Mouse (Mus musculus) stomach, embryonic 15.5 days (tissue): ENCODE results near the gene Cdk2ap2. TPM values are rescaled to one million over a fixed set of nuclear protein-coding genes. Genes with fewer than 3 reads are reported as not detected.

Experiments used
- ATAC-seq: fragments of 200-750 bp; cut with Nextera tagmentation; 2 replicates; pipeline ENCODE4 v1.8.0; 2017; ENCODE audit warnings: low read depth, moderate number of reproducible peaks, moderate TSS enrichment; ENCODE audit not compliant: insufficient read depth, low FRiP score
- H3K27ac ChIP-seq: fragments of 300-500 bp; sonication (generic); 2 replicates; pipeline ENCODE4 v1.5.1; 2015; ENCODE audit warnings: mild to moderate bottlenecking, inconsistent platforms
- H3K27me3 ChIP-seq: fragments of 300-500 bp; sonication (generic); replicated peaks from 2 replicates; pipeline ENCODE4 v1.6.1; 2015; ENCODE audit warnings: inconsistent platforms
- H3K36me3 ChIP-seq: fragments of 300-500 bp; sonication (generic); 2 replicates; pipeline ENCODE4 v1.6.1; 2015; ENCODE audit warnings: inconsistent platforms
- H3K4me1 ChIP-seq: fragments of 300-500 bp; sonication (generic); 2 replicates; pipeline ENCODE4 v1.6.1; 2015; ENCODE audit warnings: inconsistent platforms
- H3K4me2 ChIP-seq: fragments of 300-500 bp; sonication (generic); 2 replicates; pipeline ENCODE4 v1.6.1; 2015; ENCODE audit warnings: mild to moderate bottlenecking, inconsistent platforms
- H3K4me3 ChIP-seq: fragments of 300-500 bp; sonication (generic); replicated peaks from 2 replicates; pipeline ENCODE4 v1.5.1; 2015; ENCODE audit warnings: inconsistent platforms
- H3K9ac ChIP-seq: fragments of 300-500 bp; sonication (generic); 2 replicates; pipeline ENCODE4 v1.6.1; 2015; ENCODE audit warnings: inconsistent platforms
- H3K9me3 ChIP-seq: fragments of 300-500 bp; sonication (generic); 2 replicates; pipeline ENCODE4 v1.6.1; 2016; ENCODE audit warnings: inconsistent platforms
- WGBS: fragments of 180-500 bp; shearing (Covaris S2); methylation state at CpG from one replicate; pipeline ENCODE4 v1.1.7; 2015; 5-methylcytosine and 5-hydroxymethylcytosine counted together
- polyA plus RNA-seq: library from polyadenylated mRNA; unstranded; fragments of >200 nt; fragmentation: Nextera tagmentation; extraction: Ambion mirVana; gene quantifications from 2 replicates; pipeline ENCODE4 v1.2.1, GENCODE M21; 2015

Gene Cdk2ap2
- polyA plus RNA-seq, 1 experiment from 2014 or later, result 121 TPM

DNA sequence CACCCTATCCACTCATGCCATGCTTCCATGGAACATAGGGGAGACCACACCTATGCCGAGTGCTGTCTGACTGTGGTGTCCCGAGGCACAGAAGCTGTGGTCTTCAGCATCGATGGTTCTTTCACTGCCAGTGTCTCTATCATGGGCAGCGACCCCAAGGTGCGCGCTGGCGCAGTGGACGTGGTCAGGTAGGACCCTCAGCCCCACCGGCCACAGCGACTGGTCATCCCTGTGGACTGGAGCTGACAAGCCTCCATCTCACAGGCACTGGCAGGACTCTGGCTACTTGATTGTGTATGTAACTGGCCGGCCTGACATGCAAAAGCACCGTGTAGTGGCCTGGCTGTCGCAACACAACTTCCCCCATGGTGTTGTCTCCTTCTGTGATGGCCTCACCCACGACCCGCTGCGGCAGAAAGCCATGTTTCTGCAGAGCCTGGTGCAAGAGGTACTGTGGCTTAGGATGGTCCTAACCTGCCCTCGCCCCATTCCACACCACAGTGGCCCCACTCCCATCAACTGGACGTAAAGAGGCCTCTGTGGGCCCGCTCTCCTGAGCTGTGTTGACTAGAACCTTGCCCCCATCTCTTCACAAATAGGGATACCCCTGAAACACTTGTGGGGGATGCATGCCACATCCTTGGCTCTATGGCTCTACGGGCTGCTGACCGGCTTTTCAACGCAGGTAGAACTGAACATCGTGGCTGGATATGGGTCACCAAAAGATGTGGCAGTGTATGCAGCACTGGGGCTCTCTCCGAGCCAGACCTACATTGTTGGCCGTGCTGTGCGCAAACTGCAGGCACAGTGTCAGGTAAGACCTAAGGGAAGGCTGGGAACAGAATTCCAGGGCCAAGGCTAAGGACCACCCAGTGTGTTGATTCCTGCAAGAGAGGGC lies 15.3 kb downstream of the Cdk2ap2 start:
- Histone ChIP-seq H3K9ac (no peak overlapping the region), H3K9me3 (no peaks in the 10 kb centered on the region), H3K4me3 (no peak overlapping the region), H3K27ac (no peak overlapping the region; the same call in 1 of the 2 replicates), H3K4me1 (peaks cover 10% of the 10 kb centered on the region), H3K36me3 (peaks cover 27% of the 10 kb centered on the region), H3K4me2 (no peak overlapping the region), H3K27me3 (no peaks in the 10 kb centered on the region)
- 92% methylated on average over 26 of the region's 26 CpGs for WGBS
- ATAC-seq, result no peak

- peak; percentile 34; the same call in 1 of the 2 replicates for ATAC-seq
- Histone ChIP-seq H3K4me2 (no peak overlapping the region), H3K9me3 (no peaks in the 10 kb centered on the region), H3K27ac (peak overlapping the region; percentile 31; the same call in 1 of the 2 replicates), H3K36me3 (peaks cover 31% of the 10 kb centered on the region), H3K4me1 (peaks cover 10% of the 10 kb centered on the region), H3K27me3 (no peaks in the 10 kb centered on the region), H3K9ac (no peak overlapping the region), H3K4me3 (no peak overlapping the region)
- 60% methylated on average over 13 of the region's 13 CpGs for WGBS
These were observed 16.3 kb downstream of the Cdk2ap2 start for GRCm38 (mm10) chr19:4113186-4113805.

GRCm38 (mm10) chr19:4113806-4114230 lies 16.8 kb downstream of the Cdk2ap2 start:
- H3K9ac ChIP-seq, result no peak overlapping the region
- peaks cover 32% of the 10 kb centered on the region for H3K36me3 ChIP-seq
- H3K27me3 ChIP-seq, result no peaks in the 10 kb centered on the region
- ATAC-seq, result peak; percentile 56; the same call in 1 of the 2 replicates
- no peak overlapping the region; the same call in 1 of the 2 replicates for H3K4me2 ChIP-seq
- peaks cover 10% of the 10 kb centered on the region for H3K4me1 ChIP-seq
- H3K4me3 ChIP-seq, result no peak overlapping the region
- H3K27ac ChIP-seq, result peak overlapping the region; percentile 31; the same call in 1 of the 2 replicates
- H3K9me3 ChIP-seq, result no peaks in the 10 kb centered on the region
- 26% methylated on average over 5 of the region's 5 CpGs for WGBS

DNA sequence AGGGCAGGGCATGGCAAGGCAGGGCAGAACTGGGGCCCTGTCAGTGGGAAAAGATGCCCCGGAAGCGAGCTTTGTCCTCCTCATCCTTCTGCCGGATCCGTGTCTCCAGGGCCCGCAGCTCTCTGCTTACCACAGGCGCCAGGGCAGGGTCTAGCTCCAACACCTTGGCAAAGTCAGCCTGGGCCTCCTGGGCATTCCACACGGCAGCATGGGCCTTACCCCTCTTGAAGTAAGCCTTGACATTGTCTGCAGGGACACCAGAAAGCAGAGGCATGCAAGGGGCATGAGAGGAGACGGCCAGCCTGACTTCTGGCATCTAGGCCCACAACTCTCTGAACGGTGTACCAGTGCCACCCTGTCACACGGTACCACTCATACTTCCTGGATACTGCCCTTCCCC lies 17.6 kb downstream of the Cdk2ap2 start:
- no peak overlapping the region for H3K9ac ChIP-seq
- H3K27me3 ChIP-seq, result no peaks in the 10 kb centered on the region
- H3K9me3 ChIP-seq, result no peaks in the 10 kb centered on the region
- 89% methylated on average over 10 of the region's 10 CpGs for WGBS
- no peak overlapping the region for H3K4me2 ChIP-seq
- H3K4me3 ChIP-seq, result no peak overlapping the region
- peaks cover 32% of the 10 kb centered on the region for H3K36me3 ChIP-seq
- no peak for ATAC-seq
- peaks cover 10% of the 10 kb centered on the region for H3K4me1 ChIP-seq
- H3K27ac ChIP-seq, result no peak overlapping the region

DNA sequence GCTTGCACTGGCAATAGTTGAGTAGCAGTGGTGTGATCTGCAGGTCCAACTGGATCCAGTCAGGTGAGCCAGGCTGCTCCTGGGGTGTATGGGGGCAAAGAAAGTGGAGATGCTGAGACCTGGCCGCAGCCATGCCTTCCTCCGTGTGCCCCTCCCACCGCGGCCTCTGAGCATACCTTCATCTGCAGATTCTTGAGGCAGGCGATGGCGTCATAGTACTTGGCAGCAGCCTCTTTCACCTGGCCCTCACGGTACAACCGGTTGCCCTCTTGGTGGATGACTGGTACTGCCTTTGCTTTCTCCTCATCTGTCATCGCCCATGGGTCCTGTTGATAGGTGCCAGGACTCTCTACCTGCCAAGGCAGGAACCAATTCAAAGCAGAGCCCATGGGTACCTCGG lies 18.2 kb downstream of the Cdk2ap2 start:
- H3K4me1 ChIP-seq, result peaks cover 12% of the 10 kb centered on the region
- H3K36me3 ChIP-seq, result peaks cover 32% of the 10 kb centered on the region
- WGBS, result 95% methylated on average over 10 of the region's 10 CpGs

GRCm38 (mm10) chr19:4115816-4116215 lies 18.8 kb downstream of the Cdk2ap2 start:
- peaks cover 32% of the 10 kb centered on the region for H3K36me3 ChIP-seq
- no peak overlapping the region for H3K4me3 ChIP-seq
- H3K27me3 ChIP-seq, result no peaks in the 10 kb centered on the region
- WGBS, result 86% methylated on average over 11 of the region's 11 CpGs
- no peak overlapping the region for H3K9ac ChIP-seq
- H3K4me2 ChIP-seq, result no peak overlapping the region
- H3K4me1 ChIP-seq, result peaks cover 18% of the 10 kb centered on the region
- no peaks in the 10 kb centered on the region for H3K9me3 ChIP-seq
- H3K27ac ChIP-seq, result no peak overlapping the region
- no peak for ATAC-seq

More for the DNA sequence above, 18.2 kb downstream of the Cdk2ap2 start:
- H3K4me2 ChIP-seq, result no peak overlapping the region
- H3K4me3 ChIP-seq, result no peak overlapping the region
- no peaks in the 10 kb centered on the region for H3K27me3 ChIP-seq
- no peaks in the 10 kb centered on the region for H3K9me3 ChIP-seq
- H3K27ac ChIP-seq, result no peak overlapping the region
- no peak for ATAC-seq
- no peak overlapping the region for H3K9ac ChIP-seq

DNA sequence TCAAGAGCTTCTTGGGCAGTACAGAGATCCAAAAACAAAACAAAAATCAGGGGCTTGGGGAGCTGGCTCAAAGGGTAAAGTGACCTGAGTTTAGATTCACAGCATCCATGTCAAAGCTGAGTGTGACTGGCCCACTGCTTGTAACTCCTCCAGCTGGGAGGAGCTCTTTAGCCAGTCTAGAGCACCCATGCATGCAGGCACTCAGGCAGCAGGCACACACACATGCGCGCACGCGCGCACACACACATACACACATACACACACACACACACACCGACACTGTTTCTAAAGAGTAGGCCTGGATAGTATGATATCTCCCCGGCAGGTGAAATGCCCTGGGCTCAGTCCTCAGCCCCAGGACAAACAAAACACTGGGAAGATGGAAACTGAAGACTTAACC lies 20.0 kb downstream of the Cdk2ap2 start:
- no peak for ATAC-seq
- H3K9ac ChIP-seq, result no peak overlapping the region
- 96% methylated on average over 7 of the region's 7 CpGs for WGBS
- no peaks in the 10 kb centered on the region for H3K9me3 ChIP-seq
- no peaks in the 10 kb centered on the region for H3K27me3 ChIP-seq
- no peak overlapping the region for H3K27ac ChIP-seq
- H3K4me1 ChIP-seq, result peaks cover 21% of the 10 kb centered on the region
- H3K4me2 ChIP-seq, result no peak overlapping the region
- no peak overlapping the region for H3K4me3 ChIP-seq
- H3K36me3 ChIP-seq, result peaks cover 32% of the 10 kb centered on the region

DNA sequence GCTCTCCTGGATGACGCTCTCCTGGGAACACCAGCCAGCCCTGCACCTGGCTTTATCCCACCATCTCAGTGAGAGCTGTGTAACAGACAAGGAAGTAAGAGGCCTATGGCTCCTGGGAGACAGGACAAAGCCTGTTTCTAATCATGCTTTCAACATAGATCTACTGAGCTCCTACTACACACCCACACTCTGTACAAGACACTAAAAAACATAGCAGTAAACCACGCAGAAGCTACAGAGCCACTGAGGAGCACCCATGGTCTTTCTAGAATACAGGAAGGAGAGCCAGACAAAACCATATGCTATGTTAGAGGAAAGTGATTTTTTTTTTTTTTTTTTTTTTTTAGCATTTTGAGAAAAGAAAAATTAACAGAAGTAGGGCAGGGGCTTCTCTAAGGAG lies 21.4 kb downstream of the Cdk2ap2 start:
- Histone ChIP-seq H3K4me2 (no peak overlapping the region), H3K27ac (no peak overlapping the region), H3K27me3 (no peaks in the 10 kb centered on the region), H3K9me3 (no peaks in the 10 kb centered on the region), H3K4me1 (peaks cover 18% of the 10 kb centered on the region), H3K36me3 (peaks cover 29% of the 10 kb centered on the region), H3K9ac (no peak overlapping the region), H3K4me3 (no peak overlapping the region)
- ATAC-seq, result no peak
- WGBS, result 96% methylated on average over 2 of the region's 2 CpGs

DNA sequence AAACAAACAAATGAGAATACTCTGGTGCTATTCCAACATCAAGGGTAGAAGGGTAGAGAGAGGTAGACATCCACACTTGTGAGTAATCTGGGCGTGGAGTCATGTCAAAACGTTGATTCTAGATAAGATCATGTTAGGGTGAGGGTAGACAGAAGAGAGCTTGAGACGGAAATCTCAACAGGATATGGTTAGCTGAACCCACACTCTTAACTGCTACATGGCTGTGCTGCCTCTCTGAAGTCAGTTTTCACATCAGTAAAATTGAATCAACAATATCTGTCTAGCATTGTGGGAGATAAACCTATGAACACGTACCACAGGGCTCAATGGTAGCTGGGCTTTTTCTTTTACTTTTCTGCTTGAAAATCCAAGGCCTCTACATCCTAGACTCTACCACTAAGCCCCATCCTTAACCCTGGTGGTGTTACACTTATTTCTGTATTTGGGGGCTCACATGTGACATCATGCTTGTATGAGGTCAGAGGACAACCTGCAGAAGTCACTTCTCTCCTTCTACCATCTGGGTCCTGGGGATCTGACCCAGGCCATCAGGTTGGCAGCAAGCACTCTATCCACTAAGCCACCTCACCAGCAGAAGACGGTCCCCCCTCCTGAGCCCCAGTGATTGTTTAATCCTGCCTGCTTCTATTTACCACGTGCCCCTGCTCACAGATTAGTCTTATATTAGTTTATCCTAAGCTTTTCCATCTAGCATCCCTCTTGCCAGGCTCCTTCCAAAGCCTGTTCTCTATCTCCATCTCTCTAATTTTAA lies 22.9 kb downstream of the Cdk2ap2 start:
- no peak for ATAC-seq
- Histone ChIP-seq H3K27ac (no peak overlapping the region), H3K36me3 (peaks cover 17% of the 10 kb centered on the region), H3K4me1 (peaks cover 14% of the 10 kb centered on the region; the same call in 1 of the 2 replicates), H3K9me3 (no peaks in the 10 kb centered on the region), H3K9ac (no peak overlapping the region), H3K27me3 (no peaks in the 10 kb centered on the region), H3K4me2 (peak overlapping the region; percentile 56; the same call in 1 of the 2 replicates), H3K4me3 (no peak overlapping the region)
- WGBS, result 73% methylated on average over 6 of the region's 6 CpGs

DNA sequence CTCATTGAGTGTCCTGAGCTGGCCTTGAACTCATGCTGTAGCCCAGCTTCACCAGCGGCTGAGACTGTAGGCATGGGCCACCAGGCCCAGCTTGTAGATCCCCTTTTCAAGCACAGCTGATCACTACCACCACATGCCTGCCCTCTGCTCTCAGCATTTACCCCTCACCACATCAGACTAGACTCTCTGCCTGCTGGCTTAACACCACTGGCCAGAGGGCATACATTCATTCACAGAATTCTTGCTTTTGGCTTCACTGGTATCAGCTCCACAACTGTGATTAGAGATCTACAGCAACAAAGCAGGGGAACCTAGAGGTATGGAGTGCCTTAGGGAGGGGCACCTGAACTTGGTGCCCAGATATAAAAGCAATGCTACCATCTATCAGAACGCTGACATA lies 23.5 kb downstream of the Cdk2ap2 start:
- Histone ChIP-seq H3K4me1 (peaks cover 14% of the 10 kb centered on the region; the same call in 1 of the 2 replicates), H3K4me2 (peak overlapping the region; percentile 56), H3K27me3 (no peaks in the 10 kb centered on the region), H3K27ac (no peak overlapping the region), H3K9me3 (no peaks in the 10 kb centered on the region), H3K36me3 (peaks cover 11% of the 10 kb centered on the region), H3K9ac (no peak overlapping the region), H3K4me3 (peak overlapping the region; percentile 46)
- WGBS, result 97% methylated on average over 2 of the region's 2 CpGs
- no peak for ATAC-seq

GRCm38 (mm10) chr19:4121097-4121805 lies 24.3 kb downstream of the Cdk2ap2 start:
- peak overlapping the region; percentile 46 for H3K4me3 ChIP-seq
- H3K27ac ChIP-seq, result peak overlapping the region; percentile 55; the same call in 1 of the 2 replicates
- WGBS, result 3% methylated on average over 38 of the region's 38 CpGs
- H3K9ac ChIP-seq, result peak overlapping the region; percentile 23; the same call in 1 of the 2 replicates
- peak; percentile 79 for ATAC-seq
- no peaks in the 10 kb centered on the region for H3K27me3 ChIP-seq
- H3K4me1 ChIP-seq, result peaks cover 14% of the 10 kb centered on the region; the same call in 1 of the 2 replicates
- peaks cover 5% of the 10 kb centered on the region; the same call in 1 of the 2 replicates for H3K36me3 ChIP-seq
- peak overlapping the region; percentile 56 for H3K4me2 ChIP-seq
- no peaks in the 10 kb centered on the region for H3K9me3 ChIP-seq
